Mouse (Mus musculus): ENCODE measurements around the gene Cntrob.
A peak's percentile ranks its signal among the peaks of the same experiment; 100 is the strongest.
"Not testable (repeated sequence)": the region's sequence is repeated elsewhere in the genome, so short reads cannot be mapped to it uniquely, and the experiment has no call there.

Gene Cntrob

DNA sequence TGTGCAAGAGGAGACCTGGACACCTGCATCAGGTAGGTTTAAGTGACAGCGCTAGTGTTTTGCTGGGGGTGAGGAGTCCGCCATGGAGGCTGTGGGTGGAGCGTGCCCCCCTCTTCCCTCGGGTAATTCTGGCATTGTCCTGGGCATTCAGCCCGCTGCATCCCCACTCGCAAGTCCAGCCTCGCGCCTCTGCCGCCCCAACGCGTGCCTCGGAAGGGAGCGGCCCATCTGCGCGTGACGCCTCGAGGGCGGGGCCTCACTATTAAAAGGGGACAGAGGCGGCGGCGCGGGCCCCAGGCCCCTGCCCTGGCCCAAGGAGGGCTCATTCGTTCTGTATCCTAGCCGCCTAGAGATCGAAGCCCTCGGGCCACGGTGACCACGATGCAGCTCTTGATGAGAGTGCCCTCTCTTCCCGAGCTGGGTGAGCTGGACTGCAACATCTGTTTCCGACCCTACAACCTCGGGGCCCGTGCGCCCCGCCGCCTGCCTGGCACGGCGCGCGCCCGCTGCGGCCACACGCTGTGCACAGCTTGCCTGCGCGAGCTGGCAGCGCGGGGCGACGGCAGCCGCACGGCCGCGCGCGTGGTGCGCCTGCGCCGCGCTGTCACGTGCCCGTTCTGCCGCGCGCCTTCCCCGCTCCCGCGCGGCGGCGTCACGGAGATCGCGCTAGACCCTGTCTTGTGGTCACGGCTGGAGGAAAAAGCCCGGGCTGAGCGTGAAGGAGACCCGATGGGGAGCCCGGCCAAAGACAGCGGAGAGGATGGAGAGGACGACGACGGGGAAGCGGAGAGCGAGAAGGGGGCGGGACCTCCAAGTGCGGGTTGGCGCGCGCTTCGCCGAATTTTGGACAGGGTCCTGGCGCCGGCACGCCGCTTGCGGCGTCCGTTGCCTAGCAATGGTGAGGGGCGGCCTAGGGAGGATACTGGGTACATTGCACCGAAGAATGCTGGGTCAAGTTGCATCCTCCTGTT, 16.9 kb upstream of the Cntrob start, which contains the start of gene Rnf227:
Gene Rnf227 (plus strand): TSS at position 301 of the 971 bp plus-strand sequence.
- DNase-seq, result peak; percentile 73 to 84

DNA sequence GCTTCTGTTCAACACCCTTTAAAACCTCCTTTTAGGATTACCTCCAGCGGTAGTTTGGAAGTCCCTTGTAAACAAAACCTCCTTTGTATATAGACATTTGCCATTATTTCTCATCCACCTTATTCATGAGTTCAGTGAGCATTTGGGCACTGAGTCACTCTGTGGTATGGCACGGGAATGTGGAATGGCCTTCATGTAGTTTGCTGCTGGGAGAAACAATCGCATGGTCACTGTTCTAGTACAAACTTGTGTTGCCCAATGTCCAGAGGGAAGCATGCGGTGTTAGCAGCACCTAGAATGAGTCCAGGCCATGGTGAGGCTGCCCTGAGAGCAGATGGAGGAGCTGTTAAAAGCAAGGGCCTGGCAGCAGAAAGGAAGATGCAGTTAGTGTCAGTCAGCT, 11.2 kb upstream of the Cntrob start:
- DNase-seq, result no peak

DNA sequence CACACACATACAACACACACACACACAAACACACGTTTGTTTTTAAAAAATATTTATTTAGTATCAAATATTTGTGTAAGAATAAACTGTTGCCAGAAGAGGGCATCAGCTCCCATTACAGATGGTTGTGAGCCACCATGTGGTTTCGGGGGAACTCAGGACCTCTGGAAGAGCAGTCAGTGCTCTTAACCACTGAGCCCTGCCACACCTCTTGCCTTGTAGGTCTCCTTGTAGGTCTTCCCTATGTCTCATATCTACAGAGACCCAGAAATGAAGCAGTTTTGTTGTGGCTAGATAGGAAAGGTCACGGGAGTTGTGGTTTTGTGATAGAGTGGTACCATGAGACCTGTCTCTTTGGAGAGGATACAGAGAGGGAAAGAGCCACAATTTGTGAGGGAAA, 10.3 kb upstream of the Cntrob start:
- DNase-seq, result no peak

DNA sequence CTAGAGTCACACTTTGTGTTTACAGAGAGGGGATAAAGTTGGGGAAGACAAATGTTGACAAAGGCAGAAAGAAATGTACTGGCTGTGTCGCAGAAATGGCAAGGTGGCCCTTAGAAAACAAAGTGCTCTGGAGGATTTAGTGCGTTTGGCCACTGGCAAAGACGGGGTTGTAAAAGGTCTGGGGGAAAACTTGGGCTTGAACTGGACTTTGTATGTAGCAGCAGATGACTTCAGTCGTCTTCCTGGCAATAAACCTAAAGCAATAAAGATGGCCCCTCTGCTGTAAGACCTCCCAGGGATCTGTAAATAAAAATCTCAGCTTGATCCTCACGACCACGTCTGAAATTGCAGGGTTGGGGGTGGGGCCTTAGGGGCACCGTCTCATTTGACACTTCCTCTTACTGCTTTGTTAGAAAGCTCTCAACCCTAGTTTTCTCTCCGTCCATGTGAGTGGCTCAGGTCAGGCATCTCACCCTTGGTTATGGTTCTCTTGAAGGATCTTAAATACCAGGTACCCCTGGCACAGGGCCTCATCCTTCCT, 9.2 kb upstream of the Cntrob start:
- DNase-seq, result no peak

DNA sequence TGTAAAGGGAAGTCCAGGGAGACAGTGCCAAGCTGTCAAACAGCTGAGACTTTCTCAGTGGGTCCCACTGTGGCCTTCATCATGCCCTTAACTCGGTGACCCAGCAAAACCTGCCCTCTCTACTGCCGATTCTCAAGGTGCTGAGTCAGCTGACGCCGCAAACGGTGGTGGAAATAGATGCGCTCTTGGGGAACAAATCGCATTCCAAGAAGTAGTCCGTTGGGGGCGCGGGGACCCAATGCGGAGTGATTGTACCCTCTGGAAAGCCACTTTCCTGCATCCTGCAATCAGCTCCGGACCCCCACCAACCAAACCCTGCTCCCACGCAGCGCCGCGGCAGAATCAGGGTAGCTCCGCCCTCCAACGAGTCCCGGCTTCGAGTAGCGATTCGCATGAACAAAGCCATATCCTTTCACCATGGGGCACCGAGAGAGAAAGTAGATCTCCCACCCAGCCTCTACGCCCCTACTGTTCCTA, 8.4 kb upstream of the Cntrob start:
- peak; percentile 77 to 81 for DNase-seq

DNA sequence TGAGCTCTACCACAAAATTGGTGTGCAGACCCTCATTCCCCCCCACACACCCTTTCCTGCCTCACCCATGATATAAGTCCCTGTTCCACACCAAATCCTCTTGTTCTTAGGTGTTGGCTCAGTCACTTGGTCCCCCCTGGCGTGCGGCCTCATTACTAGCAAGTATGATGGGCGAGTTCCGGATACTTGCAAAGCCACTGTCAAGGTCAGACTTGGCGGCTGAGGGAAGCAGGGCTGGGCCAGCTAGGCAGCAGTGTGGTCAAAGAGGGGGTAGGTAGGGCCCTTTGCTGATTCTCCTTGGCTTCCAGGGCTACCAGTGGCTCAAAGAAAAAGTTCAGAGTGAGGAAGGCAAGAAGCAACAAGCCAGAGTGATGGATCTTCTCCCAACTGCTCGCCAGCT, 7.6 kb upstream of the Cntrob start:
- DNase-seq, result no peak

DNA sequence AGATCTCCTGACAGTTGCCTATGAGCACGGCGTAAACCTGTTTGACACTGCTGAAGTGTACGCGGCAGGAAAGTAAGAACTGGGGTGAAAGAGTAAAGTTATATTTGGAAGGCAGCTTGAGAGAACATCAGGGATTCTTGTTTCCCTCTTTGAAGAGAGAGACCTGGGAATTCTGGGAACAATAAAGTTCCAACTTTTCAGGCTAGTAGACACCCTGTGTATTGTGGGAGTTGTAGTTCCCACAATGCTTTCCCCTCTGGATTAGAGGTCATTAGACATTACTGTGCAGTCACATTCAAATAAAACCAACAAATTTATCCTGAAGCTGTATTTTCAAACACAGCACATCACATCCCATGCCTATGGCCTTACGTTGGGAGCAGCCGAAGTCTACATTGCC, 4.9 kb upstream of the Cntrob start:
- no peak for DNase-seq

DNA sequence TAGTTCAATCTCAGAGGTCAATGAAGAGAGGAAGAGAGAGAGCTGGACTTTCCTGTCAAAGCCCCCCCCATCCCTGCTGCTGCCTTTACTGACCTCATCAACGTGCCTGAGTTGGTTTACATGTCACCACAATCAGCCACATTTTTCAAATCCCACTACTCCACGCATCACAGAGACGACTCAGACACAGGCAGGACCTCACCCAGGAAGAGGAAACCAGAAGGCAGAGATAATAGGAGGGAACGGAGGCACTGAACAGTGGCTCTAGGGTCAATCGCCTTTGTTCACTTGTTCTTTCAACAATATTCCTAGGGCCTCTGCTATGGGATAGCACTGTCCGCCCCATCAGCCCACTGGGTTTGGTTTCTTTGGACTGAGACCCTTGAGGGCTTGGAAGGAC, 4.1 kb upstream of the Cntrob start:
- no peak for DNase-seq

DNA sequence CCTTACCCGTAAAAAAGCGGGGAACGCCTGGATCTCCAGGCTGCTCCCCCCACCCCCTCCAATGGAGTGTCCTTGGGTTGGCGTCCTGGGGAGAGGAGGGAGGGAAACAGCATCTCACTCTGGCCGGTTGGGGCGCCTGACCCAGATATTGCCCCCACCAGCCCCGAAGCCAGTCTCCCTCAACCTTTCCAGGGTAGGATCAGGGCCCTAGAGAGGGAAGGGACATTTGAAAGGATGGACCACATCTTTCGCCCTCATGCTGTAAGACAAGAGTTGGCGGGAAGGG, 3.5 kb upstream of the Cntrob start:
- no peak for DNase-seq

DNA sequence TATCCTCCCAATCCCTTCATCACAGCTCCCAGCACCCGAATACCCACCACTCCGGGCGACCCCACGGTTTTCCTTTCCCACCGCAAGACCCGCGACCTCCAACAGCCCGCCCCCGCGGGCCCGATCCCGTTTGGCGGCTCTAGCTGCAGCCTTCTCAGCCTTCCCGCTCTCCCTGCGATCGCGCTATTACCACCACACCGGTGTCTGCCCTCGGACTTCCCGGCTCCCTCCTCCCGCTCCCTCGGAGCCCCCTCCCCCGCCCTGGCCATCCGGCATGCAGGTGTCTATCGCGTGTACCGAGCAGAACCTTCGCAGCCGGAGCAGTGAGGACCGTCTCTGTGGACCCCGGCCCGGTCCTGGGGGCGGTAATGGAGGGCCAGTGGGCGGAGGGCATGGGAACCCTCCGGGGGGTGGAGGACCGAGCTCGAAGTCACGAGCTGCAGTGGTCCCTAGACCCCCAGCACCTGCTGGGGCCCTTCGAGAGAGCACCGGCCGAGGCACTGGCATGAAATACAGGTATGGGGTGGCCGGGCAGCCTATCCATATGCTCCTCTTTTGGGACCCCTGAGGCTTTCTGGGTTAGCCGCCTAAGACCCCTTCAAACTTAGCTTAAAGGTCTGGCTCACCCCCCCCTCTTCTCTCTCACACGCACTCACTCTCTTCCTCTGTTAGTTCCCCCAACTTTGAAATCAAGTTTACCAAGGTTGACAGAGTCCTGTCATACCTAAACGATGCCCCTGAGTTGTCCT, 3.0 kb upstream of the Cntrob start:
- peak; percentile 52 to 63 for DNase-seq

DNA sequence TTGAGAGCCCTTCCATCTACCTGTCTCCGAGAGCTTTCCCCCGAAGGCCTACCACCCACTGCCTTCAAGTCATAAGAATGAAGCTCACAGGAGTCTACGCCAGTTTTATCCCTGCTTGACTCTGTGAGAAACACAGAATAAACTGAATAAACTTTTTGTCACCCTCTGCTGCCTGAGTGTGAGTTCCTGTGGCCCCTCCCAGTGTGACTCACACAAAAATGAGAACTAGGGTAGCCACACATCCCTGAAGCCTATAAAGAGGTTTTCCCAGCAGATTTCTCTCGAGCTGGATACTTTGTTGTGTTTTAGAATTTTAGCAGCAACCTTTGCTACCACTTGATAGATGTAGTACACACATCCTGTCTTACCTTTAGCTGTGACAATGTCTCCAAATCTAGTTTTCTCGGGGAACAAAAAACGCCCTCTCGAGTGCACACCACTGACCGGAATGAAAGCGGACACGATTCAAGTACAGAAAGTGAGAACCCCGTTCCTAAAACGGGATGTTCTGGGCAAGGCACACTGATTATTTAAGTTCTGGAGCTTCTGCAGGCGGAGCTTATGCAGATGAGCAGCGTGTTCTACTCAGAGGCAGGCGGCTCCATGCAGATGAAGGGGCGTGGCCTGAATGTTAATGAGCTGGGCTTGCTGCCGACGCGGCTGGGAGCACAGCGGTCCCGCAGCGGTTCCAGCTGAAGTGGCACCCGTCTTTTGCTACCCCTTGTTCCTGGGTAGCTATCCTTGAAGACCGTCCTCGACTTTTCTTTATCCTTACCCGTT, 2.2 kb upstream of the Cntrob start, which contains the start of gene Kcnab3:
Gene Kcnab3 (plus strand): TSS at position 631 of the 780 bp plus-strand sequence.
- peak; percentile 79 to 87 for DNase-seq

DNA sequence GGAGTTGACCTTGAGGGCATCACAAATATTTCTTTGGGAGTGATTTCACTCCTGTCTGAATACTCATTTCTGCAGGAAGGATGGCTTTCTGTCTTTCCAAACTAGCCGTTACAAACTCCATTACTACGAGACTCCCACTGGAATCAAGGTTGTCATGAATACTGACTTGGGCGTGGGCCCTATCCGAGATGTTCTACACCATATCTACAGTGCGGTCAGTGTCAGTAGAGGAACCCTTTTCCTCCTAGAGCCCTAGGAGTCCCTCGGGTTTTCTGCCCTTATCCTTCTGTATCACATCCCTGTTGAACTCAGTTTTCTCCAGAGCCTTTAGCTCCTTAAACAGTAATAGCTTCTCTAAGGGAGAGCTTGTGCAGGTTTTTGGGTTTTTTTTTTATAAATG, 1.2 kb upstream of the Cntrob start:
- DNase-seq, result no peak

DNA sequence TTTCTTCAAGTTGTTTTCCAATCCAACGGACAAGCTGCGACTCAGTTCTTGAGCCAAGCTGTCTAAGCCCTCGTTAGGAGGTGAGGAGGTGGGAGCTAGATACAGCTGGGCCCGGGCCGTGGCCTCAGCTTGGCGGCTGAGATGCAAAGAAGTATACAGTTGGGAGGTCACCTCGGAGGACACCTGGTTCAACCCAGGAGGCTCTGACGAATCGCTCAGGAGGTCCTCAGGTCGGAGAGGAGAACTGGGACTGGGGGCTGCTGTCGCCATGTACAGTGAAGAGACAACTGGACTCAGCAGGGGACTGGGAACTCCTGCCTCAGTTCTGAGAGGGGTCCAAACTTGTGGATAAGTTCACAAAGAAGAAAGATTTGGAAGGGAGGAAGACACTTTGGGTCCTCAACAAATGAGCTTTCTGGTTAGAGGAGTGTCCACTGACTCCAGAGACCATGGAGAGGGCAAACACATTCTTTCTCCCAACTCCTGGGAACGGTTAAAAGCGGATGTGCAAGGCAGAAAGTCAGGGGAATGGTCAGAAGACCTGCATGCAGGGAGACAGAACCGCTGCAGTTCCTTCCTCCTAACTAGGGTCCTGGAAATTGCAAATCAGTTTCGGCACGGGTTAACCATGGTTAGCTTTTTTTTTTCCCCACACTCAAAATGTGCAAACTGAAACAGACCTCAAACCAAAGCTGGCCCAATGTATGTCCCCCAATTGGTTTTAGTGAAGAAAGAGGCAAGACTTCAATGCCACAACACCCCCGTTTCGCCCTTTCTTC, 693 bp downstream of the Cntrob start:
- peak in 1 of 2 experiments; percentile 30 for DNase-seq

DNA sequence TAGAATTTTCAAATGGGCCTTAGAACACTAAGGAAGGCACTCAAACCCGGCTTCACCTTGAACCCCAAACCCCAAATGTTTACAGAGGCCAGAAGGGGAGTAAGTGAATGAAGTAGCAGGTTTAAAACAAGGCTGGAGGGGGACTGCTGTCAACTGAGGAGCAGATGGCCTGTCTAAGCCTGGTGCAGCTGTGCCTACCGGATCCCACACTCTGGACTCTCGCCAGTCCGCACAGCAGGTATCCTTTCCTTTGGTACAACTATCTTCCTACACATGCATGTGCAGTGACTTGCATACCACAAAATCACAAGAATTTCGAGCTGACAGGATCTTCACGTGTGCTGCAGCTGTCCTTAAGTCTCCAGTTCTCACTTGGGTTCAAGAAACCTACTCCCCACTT, 1.6 kb downstream of the Cntrob start:
- DNase-seq, result no peak

DNA sequence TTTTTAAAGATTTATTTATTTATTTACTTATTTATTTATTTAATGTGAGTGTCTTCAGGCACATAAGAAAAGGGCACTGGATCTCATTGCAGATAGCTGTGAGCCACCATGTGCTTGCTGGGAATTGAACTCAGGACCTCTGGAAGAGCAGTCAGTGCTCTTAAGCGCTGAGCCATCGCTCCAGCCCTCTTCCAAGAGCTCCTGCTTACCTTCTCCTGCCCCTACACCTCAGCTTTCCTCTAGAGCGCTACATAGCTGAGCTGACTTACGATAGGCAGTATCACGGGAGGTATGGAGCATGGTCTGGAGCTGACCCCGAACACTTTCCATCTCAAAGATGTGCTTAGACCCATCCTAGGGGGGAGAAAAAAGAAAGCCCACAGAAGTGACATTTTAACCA, 2.0 kb downstream of the Cntrob start:
- DNase-seq, result no peak

DNA sequence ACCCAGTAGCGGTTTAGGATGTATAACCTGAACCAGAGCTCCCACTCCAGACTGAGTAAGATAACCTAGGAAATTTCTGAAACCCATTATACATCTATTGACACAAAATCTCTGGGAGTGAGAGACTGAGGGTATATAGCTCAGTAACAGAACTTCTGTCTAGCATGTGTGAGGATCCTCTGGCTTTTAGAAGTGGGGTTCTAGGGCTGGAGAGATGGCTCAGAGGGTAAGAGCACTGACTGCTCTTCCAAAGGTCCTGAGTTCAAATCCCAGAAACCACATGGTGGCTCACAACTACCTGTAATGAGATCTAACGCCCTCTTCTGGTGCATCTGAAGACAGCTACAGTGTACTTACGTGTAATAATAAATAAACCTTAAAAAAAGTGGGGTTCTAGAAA, 5.6 kb downstream of the Cntrob start:
- not testable (repeated sequence) for DNase-seq

DNA sequence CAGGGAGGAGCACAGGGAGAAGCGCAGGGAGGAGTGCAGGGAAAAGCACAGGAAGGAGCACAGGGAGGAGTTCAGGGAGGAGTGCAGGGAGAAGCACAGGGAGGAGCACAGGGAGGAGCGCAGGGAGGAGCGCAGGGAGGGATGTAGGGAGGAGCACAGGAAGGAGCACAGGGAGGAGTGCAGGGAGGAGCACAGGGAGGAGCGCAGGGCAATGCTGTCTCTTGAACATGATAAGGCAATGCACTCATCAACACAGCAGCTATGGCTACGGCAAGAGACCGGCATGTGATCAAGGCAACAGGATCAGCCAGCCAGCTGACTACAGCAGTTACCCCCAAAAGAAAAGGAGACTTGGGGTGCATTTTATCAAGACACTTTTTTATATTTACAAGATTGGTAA, 7.2 kb downstream of the Cntrob start:
- DNase-seq, result no peak

DNA sequence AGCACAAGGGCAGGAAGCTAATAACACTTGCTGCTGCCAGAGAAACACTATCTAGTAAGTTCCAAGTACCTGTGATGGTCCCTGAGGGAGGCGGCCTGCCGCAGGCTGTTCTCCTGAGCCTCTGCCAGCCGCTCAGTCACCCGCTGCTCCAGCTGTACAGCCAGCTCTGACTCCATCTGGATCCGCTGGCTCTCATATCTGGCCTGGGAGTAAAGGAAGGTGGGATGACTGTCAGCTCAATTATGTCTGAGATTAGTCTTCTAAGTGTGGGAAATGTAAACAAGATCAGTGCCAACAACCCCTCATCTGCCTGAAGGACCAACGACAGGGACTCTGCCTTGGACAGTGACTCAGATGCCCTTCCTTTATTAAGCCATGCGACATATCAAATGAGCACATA, 12.3 kb downstream of the Cntrob start:
- no peak for DNase-seq

DNA sequence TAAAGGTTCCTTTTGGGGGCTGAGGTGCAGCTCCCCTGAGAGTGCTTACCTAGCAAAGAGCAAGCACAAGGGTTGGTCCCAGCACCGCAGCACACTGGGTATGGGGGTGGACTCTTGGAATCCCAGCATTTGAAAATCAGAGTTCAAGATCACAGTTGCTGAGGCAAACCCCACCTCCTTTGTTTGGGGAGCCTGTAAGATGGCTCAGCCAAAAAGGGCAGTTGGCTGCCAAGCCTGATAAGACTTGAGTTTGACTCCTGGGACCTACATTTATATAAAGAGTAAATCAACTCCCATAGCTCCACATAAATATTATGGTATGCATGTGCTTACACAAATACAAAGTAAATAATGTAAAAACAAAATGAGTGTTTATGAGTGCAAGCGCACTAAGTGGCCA, 17.5 kb downstream of the Cntrob start:
- no peak for DNase-seq

DNA sequence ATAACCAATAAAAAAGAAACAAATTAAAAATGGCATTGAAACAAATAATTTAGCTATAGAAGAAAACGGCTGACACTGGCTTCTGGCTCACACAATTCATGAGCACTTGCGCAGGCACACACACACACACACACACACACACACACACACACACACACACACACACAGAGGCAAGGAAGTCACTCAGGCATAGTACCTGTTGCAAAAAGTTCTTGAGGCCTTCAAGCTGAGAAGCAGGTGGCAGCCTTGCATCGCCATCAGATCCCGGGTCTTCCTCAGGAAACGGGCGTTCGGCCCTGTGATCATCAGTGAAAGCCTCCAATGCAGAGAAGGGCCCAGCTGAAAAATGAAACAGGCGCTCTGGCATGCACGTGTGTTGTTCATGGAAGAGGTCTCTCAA, 18.3 kb downstream of the Cntrob start:
- no peak for DNase-seq

DNA sequence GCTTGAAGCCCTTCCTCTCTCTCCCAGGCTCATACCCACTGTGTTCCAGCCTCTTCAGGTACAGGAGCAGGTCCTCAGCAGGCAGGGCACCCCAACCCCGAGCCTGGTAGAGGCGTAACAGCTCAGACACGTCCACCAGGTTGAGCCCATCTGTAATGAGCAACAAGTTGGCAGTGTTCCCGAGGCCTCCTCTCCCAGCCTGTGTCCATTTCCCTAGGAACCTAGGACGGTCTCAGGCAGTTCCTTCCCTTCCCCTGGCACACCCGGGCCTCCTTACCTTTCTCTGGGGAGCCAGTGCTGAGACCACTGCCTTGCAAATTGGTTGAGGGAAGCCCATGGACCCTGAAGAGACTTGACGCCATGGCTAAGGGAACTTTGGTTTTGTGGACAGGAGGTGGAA, 20.8 kb downstream of the Cntrob start:
- DNase-seq, result no peak

DNA sequence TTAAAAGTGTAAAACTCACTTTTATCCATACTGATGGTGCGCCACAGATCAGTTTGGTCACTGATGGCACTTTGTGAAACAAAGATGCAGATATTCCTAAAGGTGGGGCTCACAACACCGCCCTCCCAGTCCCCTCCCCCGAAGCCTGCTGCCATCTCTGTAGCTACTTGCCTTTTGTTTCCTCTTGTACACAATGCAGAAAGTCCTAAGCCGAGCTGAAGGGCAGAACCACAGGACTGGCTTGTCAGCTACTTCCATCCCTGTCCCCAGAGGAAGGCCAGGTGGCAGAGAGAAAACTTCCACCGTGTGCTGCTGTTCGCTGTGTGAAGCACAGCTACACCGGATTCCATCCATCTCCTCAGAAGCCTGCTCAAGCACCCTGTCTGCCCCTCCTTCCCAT, 25.3 kb downstream of the Cntrob start:
- no peak for DNase-seq
